Mouse (Mus musculus): Measurements from ENCODE around the gene Sema3e. TPM values are rescaled to one million over a fixed set of nuclear protein-coding genes. Genes with fewer than 3 reads are reported as not detected.

Gene Sema3e
- polyA plus RNA-seq, 1 experiment from 2014 or later = 3.3 TPM

- no peaks in the 10 kb centered on the region for H3K27me3 ChIP-seq (replicated peaks)
- H3K9ac ChIP-seq (replicated peaks) = no peak overlapping the region
- no peak overlapping the region for H3K4me2 ChIP-seq
- peaks cover 4% of the 10 kb centered on the region for H3K4me1 ChIP-seq
- H3K4me3 ChIP-seq (replicated peaks) = no peak overlapping the region
- ATAC-seq (ENCODE audit: low FRiP score) = no peak
- WGBS = 69% methylated on average over 9 of the region's 9 CpGs
- H3K36me3 ChIP-seq = no peaks in the 10 kb centered on the region
- H3K27ac ChIP-seq (replicated peaks) = no peak overlapping the region
- H3K9me3 ChIP-seq (replicated peaks) = no peaks in the 10 kb centered on the region
Measured at GRCm38 (mm10) chr5:14089875-14090608, 65.0 kb downstream of the Sema3e start.

GRCm38 (mm10) chr5:14090609-14090969, 65.5 kb downstream of the Sema3e start:
- H3K27ac ChIP-seq (replicated peaks) = no peak overlapping the region
- H3K9me3 ChIP-seq (replicated peaks) = no peaks in the 10 kb centered on the region
- no peak overlapping the region for H3K9ac ChIP-seq (replicated peaks)
- no peak overlapping the region for H3K4me3 ChIP-seq (replicated peaks)
- no peaks in the 10 kb centered on the region for H3K27me3 ChIP-seq (replicated peaks)
- H3K4me1 ChIP-seq = peaks cover 4% of the 10 kb centered on the region
- no peak for ATAC-seq (ENCODE audit: low FRiP score)
- 81% methylated on average over 4 of the region's 4 CpGs for WGBS
- no peak overlapping the region for H3K4me2 ChIP-seq
- H3K36me3 ChIP-seq = no peaks in the 10 kb centered on the region

GRCm38 (mm10) chr5:14092262-14092776, 67.2 kb downstream of the Sema3e start:
- no peak for ATAC-seq (ENCODE audit: low FRiP score)

GRCm38 (mm10) chr5:14096196-14096595, 71.1 kb downstream of the Sema3e start:
- no peaks in the 10 kb centered on the region for H3K9me3 ChIP-seq (replicated peaks)
- WGBS = 91% methylated on average over 1 of the region's 1 CpGs

More at GRCm38 (mm10) chr5:14092262-14092776, 67.2 kb downstream of the Sema3e start:
- Histone ChIP-seq H3K27me3 (replicated peaks) (no peaks in the 10 kb centered on the region), H3K36me3 (no peaks in the 10 kb centered on the region), H3K4me1 (peaks cover 4% of the 10 kb centered on the region), H3K9ac (replicated peaks) (no peak overlapping the region), H3K9me3 (replicated peaks) (no peaks in the 10 kb centered on the region), H3K4me3 (replicated peaks) (peak overlapping the region; percentile 15; the same call in 1 of the 2 replicates), H3K4me2 (peak overlapping the region; percentile 44), H3K27ac (replicated peaks) (no peak overlapping the region)
- WGBS = 44% methylated on average over 14 of the region's 14 CpGs

GRCm38 (mm10) chr5:14098677-14099076, 73.6 kb downstream of the Sema3e start:
- no peak for ATAC-seq (ENCODE audit: low FRiP score)
- no peaks in the 10 kb centered on the region for H3K4me1 ChIP-seq
- H3K27me3 ChIP-seq (replicated peaks) = no peaks in the 10 kb centered on the region
- no peaks in the 10 kb centered on the region for H3K9me3 ChIP-seq (replicated peaks)
- no peak overlapping the region for H3K4me2 ChIP-seq
- H3K4me3 ChIP-seq (replicated peaks) = no peak overlapping the region
- 94% methylated on average over 3 of the region's 3 CpGs for WGBS
- no peak overlapping the region for H3K9ac ChIP-seq (replicated peaks)
- H3K36me3 ChIP-seq = no peaks in the 10 kb centered on the region
- H3K27ac ChIP-seq (replicated peaks) = no peak overlapping the region

More at GRCm38 (mm10) chr5:14096196-14096595, 71.1 kb downstream of the Sema3e start:
- H3K27me3 ChIP-seq (replicated peaks) = no peaks in the 10 kb centered on the region
- no peak overlapping the region for H3K27ac ChIP-seq (replicated peaks)
- no peak overlapping the region for H3K9ac ChIP-seq (replicated peaks)
- no peak for ATAC-seq (ENCODE audit: low FRiP score)
- peaks cover 4% of the 10 kb centered on the region for H3K4me1 ChIP-seq
- H3K4me3 ChIP-seq (replicated peaks) = no peak overlapping the region
- H3K4me2 ChIP-seq = no peak overlapping the region
- no peaks in the 10 kb centered on the region for H3K36me3 ChIP-seq

- Histone ChIP-seq H3K9ac (replicated peaks) (no peak overlapping the region), H3K27ac (replicated peaks) (no peak overlapping the region), H3K9me3 (replicated peaks) (no peaks in the 10 kb centered on the region), H3K4me3 (replicated peaks) (no peak overlapping the region), H3K4me1 (no peaks in the 10 kb centered on the region), H3K4me2 (no peak overlapping the region), H3K27me3 (replicated peaks) (no peaks in the 10 kb centered on the region), H3K36me3 (no peaks in the 10 kb centered on the region)
- ATAC-seq (ENCODE audit: low FRiP score) = no peak
- 85% methylated on average over 4 of the region's 4 CpGs for WGBS
Measured at GRCm38 (mm10) chr5:14107365-14107764, 82.3 kb downstream of the Sema3e start.

GRCm38 (mm10) chr5:14109001-14109400, 83.9 kb downstream of the Sema3e start:
- no peak overlapping the region for H3K9ac ChIP-seq (replicated peaks)
- H3K4me3 ChIP-seq (replicated peaks) = no peak overlapping the region
- H3K27me3 ChIP-seq (replicated peaks) = no peaks in the 10 kb centered on the region
- 67% methylated on average over 4 of the region's 4 CpGs for WGBS
- no peak overlapping the region for H3K4me2 ChIP-seq
- H3K36me3 ChIP-seq = no peaks in the 10 kb centered on the region
- no peak overlapping the region for H3K27ac ChIP-seq (replicated peaks)
- no peak for ATAC-seq (ENCODE audit: low FRiP score)
- no peaks in the 10 kb centered on the region for H3K4me1 ChIP-seq
- H3K9me3 ChIP-seq (replicated peaks) = no peaks in the 10 kb centered on the region

- no peak for ATAC-seq (ENCODE audit: low FRiP score)
- no peak overlapping the region for H3K9ac ChIP-seq (replicated peaks)
- no peak overlapping the region for H3K4me3 ChIP-seq (replicated peaks)
- no peaks in the 10 kb centered on the region for H3K4me1 ChIP-seq
- no peaks in the 10 kb centered on the region for H3K9me3 ChIP-seq (replicated peaks)
- no peak overlapping the region for H3K4me2 ChIP-seq
- no peaks in the 10 kb centered on the region for H3K27me3 ChIP-seq (replicated peaks)
- WGBS = 88% methylated on average over 4 of the region's 4 CpGs
- no peak overlapping the region for H3K27ac ChIP-seq (replicated peaks)
- no peaks in the 10 kb centered on the region for H3K36me3 ChIP-seq
Measured at GRCm38 (mm10) chr5:14111401-14111800, 86.3 kb downstream of the Sema3e start.

- Histone ChIP-seq H3K4me1 (no peaks in the 10 kb centered on the region), H3K9me3 (replicated peaks) (no peaks in the 10 kb centered on the region), H3K27me3 (replicated peaks) (no peaks in the 10 kb centered on the region), H3K9ac (replicated peaks) (no peak overlapping the region), H3K4me3 (replicated peaks) (no peak overlapping the region), H3K4me2 (no peak overlapping the region), H3K27ac (replicated peaks) (no peak overlapping the region), H3K36me3 (no peaks in the 10 kb centered on the region)
- ATAC-seq (ENCODE audit: low FRiP score) = no peak
- WGBS = 81% methylated on average over 5 of the region's 5 CpGs
Measured at GRCm38 (mm10) chr5:14121902-14122301, 96.8 kb downstream of the Sema3e start.

- H3K9ac ChIP-seq (replicated peaks) = no peak overlapping the region
- no peaks in the 10 kb centered on the region for H3K9me3 ChIP-seq (replicated peaks)
- WGBS = 85% methylated on average over 1 of the region's 1 CpGs
- H3K27me3 ChIP-seq (replicated peaks) = no peaks in the 10 kb centered on the region
- H3K36me3 ChIP-seq = no peaks in the 10 kb centered on the region
- no peak overlapping the region for H3K4me3 ChIP-seq (replicated peaks)
- H3K27ac ChIP-seq (replicated peaks) = no peak overlapping the region
- ATAC-seq (ENCODE audit: low FRiP score) = no peak
- H3K4me1 ChIP-seq = no peaks in the 10 kb centered on the region
- H3K4me2 ChIP-seq = no peak overlapping the region
Measured at GRCm38 (mm10) chr5:14126591-14126990, 101.5 kb downstream of the Sema3e start.

- no peak overlapping the region for H3K4me3 ChIP-seq (replicated peaks)
- H3K9me3 ChIP-seq (replicated peaks) = no peaks in the 10 kb centered on the region
- H3K4me1 ChIP-seq = no peaks in the 10 kb centered on the region
- WGBS = 73% methylated on average over 8 of the region's 8 CpGs
- no peak overlapping the region for H3K27ac ChIP-seq (replicated peaks)
- H3K36me3 ChIP-seq = no peaks in the 10 kb centered on the region
- no peak overlapping the region for H3K9ac ChIP-seq (replicated peaks)
- no peaks in the 10 kb centered on the region for H3K27me3 ChIP-seq (replicated peaks)
- no peak for ATAC-seq (ENCODE audit: low FRiP score)
- no peak overlapping the region for H3K4me2 ChIP-seq
Measured at GRCm38 (mm10) chr5:14135929-14136328, 110.9 kb downstream of the Sema3e start.

GRCm38 (mm10) chr5:14138725-14139124, 113.6 kb downstream of the Sema3e start:
- no peaks in the 10 kb centered on the region for H3K27me3 ChIP-seq (replicated peaks)
- no peak overlapping the region for H3K4me3 ChIP-seq (replicated peaks)
- no peak overlapping the region for H3K27ac ChIP-seq (replicated peaks)
- H3K36me3 ChIP-seq = no peaks in the 10 kb centered on the region
- H3K9ac ChIP-seq (replicated peaks) = no peak overlapping the region
- WGBS = 96% methylated on average over 1 of the region's 1 CpGs
- H3K4me1 ChIP-seq = no peaks in the 10 kb centered on the region
- H3K4me2 ChIP-seq = no peak overlapping the region
- no peaks in the 10 kb centered on the region for H3K9me3 ChIP-seq (replicated peaks)
- no peak for ATAC-seq (ENCODE audit: low FRiP score)
